Mouse (Mus musculus): ENCODE results near the gene Dcdc2c.

Dcdc2c gene

DNA sequence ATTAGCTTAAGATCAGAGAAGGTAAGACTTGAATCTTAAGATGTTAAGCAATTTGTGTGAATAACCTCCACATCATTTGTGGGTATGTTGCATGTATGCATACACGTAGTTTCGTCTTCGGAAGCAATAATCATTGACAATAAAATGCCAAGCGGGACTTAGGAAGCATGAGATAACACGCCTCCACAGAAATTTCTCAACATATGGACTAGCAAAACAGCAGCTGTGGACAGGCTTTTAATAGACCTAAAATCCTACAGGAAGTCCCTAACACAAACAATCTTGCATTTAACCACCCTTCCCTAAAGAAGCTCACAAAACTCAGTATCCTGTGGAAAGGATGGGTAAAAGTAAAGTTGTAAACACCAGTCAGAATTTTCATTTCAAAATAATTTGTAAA is 93.4 kb downstream of the Dcdc2c start:
- DNase-seq (ENCODE audit: low spot score): no peak

DNA sequence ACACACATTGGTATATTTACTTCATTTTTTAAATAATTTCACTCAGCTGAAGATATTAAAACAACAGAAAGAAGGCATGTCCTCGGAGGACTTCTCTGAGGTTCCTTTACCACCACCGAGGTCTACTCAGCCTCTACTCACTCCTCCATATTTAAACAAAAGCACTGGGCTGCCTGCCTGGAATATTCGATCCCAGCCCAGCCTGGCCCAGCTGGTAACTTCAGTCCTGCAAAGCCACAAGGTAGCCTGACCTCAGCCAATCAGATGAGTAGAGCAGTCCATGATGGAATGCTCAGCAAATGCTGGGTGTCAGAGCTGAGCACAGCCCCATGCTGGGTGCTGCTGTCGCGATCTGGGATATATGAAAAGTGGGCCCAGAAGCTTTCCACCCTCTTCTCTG is 115.7 kb downstream of the Dcdc2c start:
- no peak for DNase-seq (ENCODE audit: low spot score)

DNA sequence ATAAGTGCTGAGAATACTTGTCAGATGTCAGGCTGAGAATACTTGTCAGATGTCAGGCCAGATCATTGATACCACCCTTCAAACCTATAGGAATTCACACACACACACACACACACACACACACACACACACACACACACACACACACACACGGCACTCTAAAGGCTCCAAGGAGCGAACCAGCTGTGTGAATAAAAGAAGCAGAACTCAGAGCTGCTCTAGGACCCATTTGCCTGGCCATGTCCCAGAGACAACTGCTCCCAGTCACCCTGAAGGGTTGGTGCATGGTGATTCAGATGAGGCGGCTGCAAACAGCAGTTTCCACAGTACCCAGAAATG is 119.5 kb downstream of the Dcdc2c start:
- DNase-seq (ENCODE audit: low spot score): no peak

DNA sequence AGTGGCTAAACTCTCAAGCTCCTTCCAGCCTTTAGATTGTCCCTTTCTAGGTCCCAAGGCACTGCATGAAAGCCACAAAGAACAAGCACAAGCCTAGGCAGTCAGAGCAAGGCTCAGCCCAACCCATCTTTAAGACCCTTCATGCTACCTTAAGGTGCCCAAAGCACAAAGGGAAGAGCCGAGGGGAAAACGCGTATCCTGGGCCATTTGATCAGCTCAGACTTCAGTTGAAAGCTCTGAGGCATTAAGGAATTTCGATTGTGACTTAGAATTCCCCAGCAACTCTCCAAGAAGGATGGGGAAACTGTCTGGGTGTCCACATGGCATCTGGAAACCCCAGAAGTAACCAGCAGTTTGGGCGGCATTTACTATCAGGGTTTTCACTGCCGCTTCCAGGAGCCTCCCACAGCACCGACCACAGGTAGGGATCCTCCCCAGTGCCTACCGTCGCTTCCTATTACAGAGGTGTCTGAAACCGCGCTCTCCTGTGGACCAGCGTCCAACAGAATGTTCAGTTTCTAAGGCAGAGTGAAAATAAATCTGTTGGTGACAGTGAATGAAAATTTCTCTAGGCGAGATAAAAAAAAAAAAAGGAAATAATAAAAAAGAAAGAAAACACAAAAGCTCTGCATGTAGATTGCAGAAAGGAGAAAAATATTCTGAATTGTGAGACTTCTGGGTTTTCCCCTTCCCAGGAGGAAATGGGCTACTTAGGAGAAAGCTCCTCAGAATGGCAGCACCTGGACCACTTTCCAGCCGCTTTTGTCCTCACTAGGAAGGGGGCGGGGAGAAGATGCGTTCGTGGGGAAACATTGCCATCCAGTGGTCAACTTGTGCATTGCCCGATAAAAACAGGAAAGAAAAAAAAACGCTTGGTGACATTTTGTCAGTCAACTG is 120.1 kb downstream of the Dcdc2c start:
- DNase-seq (ENCODE audit: low spot score): no peak

DNA sequence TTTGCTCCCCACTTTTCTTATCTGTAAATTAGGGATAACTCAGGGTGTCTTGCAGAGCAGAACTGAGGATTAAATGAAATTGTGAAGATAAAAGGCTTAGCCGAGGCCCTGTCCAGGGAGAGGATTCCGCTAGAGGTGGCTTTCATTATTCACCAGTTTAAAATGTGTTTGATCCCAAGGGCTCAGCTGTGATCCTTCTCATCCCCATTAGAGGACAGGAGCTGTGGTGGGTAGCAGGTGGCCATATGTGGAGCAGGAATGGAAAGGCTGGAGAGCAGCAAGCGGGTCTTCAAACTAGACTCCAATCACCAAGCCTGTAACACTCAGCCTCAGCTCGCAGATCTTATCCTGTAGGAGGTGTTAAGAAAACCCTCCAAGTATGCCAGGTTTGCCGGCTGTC is 122.3 kb downstream of the Dcdc2c start:
- DNase-seq (ENCODE audit: low spot score): no peak

DNA sequence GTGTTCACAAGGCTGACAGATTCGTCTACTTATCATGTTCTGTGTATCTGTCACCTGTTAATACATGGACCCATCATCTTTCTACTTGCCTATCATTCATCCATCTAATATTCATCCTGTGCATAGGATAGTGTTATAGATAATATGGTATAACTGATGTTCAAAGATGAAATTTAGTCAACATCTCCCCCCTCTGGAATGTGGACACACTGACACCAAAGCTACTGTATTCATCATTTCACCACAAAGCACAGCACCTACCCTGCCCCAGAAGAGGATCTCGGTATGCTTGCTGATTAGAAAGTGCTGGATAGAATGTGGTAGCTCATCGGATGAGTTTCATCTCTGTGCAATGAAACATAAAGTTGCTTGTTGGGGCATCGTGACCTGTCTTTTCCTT is 135.2 kb downstream of the Dcdc2c start:
- DNase-seq (ENCODE audit: low spot score): no peak

DNA sequence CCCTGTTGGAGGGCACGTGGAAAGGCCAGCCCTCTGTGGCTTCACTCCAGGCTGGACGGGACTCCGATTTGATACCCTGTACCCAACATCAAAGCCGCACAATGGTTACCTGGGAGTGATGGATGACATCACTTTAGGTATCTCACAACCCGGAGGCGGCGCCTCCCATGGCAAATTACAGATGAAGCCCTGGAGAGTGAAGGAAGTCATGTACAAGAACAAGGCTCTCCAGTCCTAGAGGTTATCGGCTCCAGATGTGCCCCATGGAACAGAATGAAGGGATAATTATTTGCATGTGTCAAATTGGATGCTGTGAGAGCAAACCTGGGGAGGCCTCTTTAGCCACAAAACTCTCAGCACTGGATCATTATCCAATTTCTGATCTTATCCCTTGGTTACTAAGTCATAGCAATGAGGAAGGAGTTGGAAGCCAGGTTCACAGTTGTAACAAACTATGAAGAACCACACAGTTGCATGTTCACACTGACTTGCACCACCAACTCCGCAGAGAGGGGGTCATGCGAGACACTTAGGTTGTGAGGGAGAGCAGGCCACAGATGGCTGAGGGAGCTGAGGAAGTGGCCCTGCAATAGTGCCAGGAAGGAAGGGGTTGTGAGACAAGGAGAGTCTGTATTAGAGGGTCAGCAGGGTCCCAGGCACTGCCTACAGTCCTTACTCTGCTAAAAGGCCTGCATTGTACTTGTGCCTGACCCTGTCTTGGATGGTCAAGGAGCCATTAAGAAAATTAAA is 144.4 kb downstream of the Dcdc2c start:
- no peak for DNase-seq (ENCODE audit: low spot score)

DNA sequence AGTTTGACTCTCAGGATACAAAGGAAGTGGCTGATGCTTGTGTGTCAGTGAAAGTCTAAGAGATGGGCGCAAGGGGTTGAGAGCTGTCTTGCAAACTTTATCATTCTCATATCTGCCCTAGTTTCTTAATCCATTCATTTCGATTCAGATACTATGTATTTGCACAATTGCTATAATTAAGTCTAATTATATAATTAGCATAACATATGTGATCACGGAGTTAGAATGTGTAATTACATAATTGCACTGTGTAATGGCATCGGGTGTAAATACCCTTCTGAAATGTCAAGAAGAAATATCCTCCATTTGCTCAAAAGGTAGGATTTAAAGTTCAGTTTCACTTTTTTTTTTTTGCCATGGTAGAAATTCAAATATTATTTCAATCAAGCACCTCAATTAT is 149.9 kb downstream of the Dcdc2c start:
- DNase-seq (ENCODE audit: low spot score): no peak

DNA sequence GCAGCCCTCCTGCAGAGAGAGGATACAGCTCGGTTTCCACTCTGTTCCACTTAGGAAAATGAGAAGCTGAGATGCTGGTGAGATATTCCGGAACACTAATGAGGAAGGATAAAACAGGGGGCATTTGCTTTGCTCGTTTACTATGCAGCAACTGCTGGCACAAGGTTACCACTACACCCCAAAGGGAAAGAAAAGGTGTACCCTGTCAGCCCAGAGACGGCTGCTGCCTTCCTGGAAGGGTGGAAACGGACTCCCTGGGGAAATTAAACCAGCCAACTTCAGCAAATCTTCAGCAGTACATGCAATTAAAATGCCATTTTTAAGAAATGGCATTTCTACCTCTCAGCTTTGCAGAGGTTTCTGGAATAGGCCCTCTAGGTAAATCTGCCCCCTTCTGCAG is 150.8 kb downstream of the Dcdc2c start:
- no peak for DNase-seq (ENCODE audit: low spot score)

DNA sequence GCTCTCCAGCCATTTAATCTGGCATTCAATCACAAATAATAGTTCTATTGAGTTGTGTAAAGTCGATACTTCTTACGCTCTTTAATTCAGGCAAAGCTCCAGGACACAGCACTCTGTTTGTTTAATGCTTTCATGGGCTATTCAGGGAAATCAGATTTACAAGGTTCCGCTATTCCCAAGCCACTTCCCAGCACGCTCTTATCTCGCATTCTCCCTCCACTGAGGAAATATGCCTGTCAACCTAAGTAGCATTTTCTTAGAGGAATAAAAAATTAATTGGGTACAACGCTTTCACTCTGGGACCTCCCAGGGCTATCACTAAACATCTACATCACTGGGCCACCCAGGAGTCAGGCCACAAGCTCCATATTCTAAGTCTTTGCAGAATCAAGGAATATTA is 160.1 kb downstream of the Dcdc2c start:
- no peak for DNase-seq (ENCODE audit: low spot score)
